Mouse (Mus musculus) megakaryocyte, embryonic 14.5 days (primary cell): ENCODE measurements around the gene Tdrd1.

ENCODE experiments used
- FLI1 ChIP-seq: IDR thresholded peaks from 2 replicates; pipeline ENCODE4 v1.6.1; 2012; ENCODE audit warnings: low read length, inconsistent platforms, mixed read lengths
- GATA1 ChIP-seq: IDR thresholded peaks from 3 replicates; pipeline ENCODE4 v1.6.1; 2012; ENCODE audit warnings: mixed read lengths, low read length, inconsistent platforms, borderline replicate concordance

- no peak for TF ChIP-seq GATA1
- TF ChIP-seq FLI1, result no peak
Observed at GRCm38 (mm10) chr19:56826047-56826631, at the start of gene Tdrd1.
